Mouse (Mus musculus): Measurements from ENCODE around the gene Itgb2l.

DNA sequence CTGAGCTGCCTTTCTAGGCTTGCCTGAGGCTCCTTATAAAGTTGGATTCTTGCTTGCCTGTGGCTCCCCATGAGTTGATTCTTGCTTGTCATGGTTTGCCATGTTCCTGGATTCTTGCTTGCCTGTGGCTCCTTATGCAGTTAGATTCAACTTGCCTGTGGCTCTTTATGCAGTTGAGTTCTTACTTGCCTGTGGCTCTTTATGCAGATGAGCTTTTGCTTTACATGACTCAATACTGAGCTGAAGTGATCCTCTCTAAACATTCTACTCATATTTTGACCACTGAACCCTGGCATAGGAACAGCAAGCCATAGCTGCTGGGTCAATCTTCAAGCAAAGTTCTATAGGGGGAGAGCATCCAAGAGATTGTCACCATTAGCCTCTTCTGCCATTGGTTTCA is 58.7 kb downstream of the Itgb2l start:
- TF ChIP-seq CTCF (IDR thresholded peaks at IDR 0.05; ENCODE audit: low read depth), result no peak
- no peak for TF ChIP-seq EP300 (IDR thresholded peaks at IDR 0.05; ENCODE audit: low read depth)
